Mouse (Mus musculus) forelimb bud, embryonic 11.5 days (tissue): Measurements from ENCODE around the gene Akip1.

Experiments
- DNase-seq: peaks from one replicate; pipeline ENCODE4 v3.0.0-alpha.2; 2012; ENCODE audit warnings: low read depth, low spot score

Akip1 gene

GRCm38 (mm10) chr7:109703190-109704015 lies at the start of gene Akip1, which contains the start of gene St5:
Akip1 (plus strand) TSS chr7:109703690.
St5 (minus strand) TSS chr7:109703605.
- peak; percentile 97 for DNase-seq

GRCm38 (mm10) chr7:109654871-109655270 lies 48.6 kb upstream of the Akip1 start:
- no peak for DNase-seq

- DNase-seq, result no peak
These were observed 45.6 kb upstream of the Akip1 start for GRCm38 (mm10) chr7:109657884-109658283.

GRCm38 (mm10) chr7:109659278-109659677 lies 44.2 kb upstream of the Akip1 start:
- DNase-seq, result no peak

- no peak for DNase-seq
These were observed 40.9 kb upstream of the Akip1 start for GRCm38 (mm10) chr7:109662626-109663025.

- no peak for DNase-seq
These were observed 36.8 kb upstream of the Akip1 start for GRCm38 (mm10) chr7:109666664-109667063.

GRCm38 (mm10) chr7:109669426-109670170 lies 33.9 kb upstream of the Akip1 start:
- no peak for DNase-seq

GRCm38 (mm10) chr7:109671581-109672471 lies 31.7 kb upstream of the Akip1 start:
- DNase-seq, result peak; percentile 94

GRCm38 (mm10) chr7:109674944-109675628 lies 28.4 kb upstream of the Akip1 start:
- DNase-seq, result no peak

GRCm38 (mm10) chr7:109680284-109680683 lies 23.2 kb upstream of the Akip1 start:
- no peak for DNase-seq

GRCm38 (mm10) chr7:109680879-109681278 lies 22.6 kb upstream of the Akip1 start:
- no peak for DNase-seq

- no peak for DNase-seq
These were observed 16.8 kb upstream of the Akip1 start for GRCm38 (mm10) chr7:109686585-109687128.

- no peak for DNase-seq
These were observed 13.4 kb upstream of the Akip1 start for GRCm38 (mm10) chr7:109690101-109690500.

- DNase-seq, result no peak
These were observed 12.5 kb upstream of the Akip1 start for GRCm38 (mm10) chr7:109690961-109691360.

- no peak for DNase-seq
These were observed 8.7 kb upstream of the Akip1 start for GRCm38 (mm10) chr7:109694576-109695338.

GRCm38 (mm10) chr7:109695339-109695726 lies 8.2 kb upstream of the Akip1 start:
- DNase-seq, result no peak

GRCm38 (mm10) chr7:109700213-109700612 lies 3.3 kb upstream of the Akip1 start:
- no peak for DNase-seq

- no peak for DNase-seq
These were observed 769 bp upstream of the Akip1 start for GRCm38 (mm10) chr7:109702721-109703120.

- DNase-seq, result no peak
These were observed 507 bp downstream of the Akip1 start for GRCm38 (mm10) chr7:109704016-109704377.

- DNase-seq, result no peak
These were observed 971 bp downstream of the Akip1 start for GRCm38 (mm10) chr7:109704461-109704860.
